Mouse (Mus musculus): ENCODE results near the gene Mrps5. TPM values are rescaled to one million over a fixed set of nuclear protein-coding genes. Genes with fewer than 3 reads are reported as not detected.

Mrps5 gene
- polyA plus RNA-seq, 1 experiment from 2014 or later, result 113 TPM

DNA sequence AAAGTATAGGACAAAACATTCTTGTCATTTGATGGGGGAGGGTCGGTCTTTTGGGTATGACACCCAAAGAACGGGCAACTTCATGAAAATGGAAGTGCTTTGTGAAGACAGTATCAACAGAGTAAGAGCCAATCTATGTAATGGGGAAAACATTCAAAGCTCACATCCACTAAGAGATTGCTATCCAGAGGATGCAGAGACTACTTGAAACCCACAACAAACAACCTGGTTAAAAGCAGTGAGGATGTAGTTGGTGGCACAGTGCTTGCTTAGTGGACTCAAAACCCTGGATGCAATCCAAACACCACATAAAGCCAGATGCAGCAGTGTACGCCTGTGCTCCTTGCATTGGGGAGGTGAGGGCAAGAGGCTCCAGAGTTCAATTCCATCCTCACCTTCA lies 32.3 kb downstream of the Mrps5 start:
- H3K4me2 ChIP-seq (replicated peaks), result no peak overlapping the region
- no peaks in the 10 kb centered on the region for H3K4me1 ChIP-seq
- H3K9ac ChIP-seq, result no peak overlapping the region
- H3K27me3 ChIP-seq, result 0 out of 2 replicates have a peak, but pooled peaks cover 3% of the 10 kb centered on the region
- 80% methylated on average over 3 of the region's 3 CpGs for WGBS
- no peak for ATAC-seq (ENCODE audit: insufficient number of reproducible peaks, low FRiP score, low TSS enrichment, low read depth)
- H3K9me3 ChIP-seq (replicated peaks), result no peaks in the 10 kb centered on the region
- no peaks in the 10 kb centered on the region for H3K36me3 ChIP-seq
- H3K4me3 ChIP-seq (replicated peaks), result no peak overlapping the region
- no peak overlapping the region for H3K27ac ChIP-seq (replicated peaks)

DNA sequence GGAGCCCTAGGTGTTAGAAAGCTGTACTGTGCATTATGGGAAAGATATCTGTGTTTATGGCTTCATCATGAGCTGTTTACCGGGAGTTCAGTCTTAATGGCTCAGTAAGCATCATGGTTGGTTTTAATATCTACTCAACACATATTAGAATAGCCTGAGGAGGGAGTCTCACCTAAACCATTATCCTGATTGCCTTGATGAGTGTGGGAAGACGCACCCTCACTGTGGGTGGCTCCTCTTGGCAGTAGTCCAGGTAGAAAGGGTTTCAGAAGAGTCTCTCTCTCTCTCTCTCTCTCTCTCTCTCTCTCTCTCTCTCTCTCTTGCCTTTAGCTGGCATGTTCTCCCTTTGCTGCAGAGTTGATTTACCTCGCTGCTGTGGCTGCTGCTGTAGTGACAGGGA lies 35.0 kb downstream of the Mrps5 start:
- Histone ChIP-seq H3K4me2 (replicated peaks) (no peak overlapping the region), H3K9me3 (replicated peaks) (no peaks in the 10 kb centered on the region), H3K9ac (no peak overlapping the region), H3K27me3 (0 out of 2 replicates have a peak, but pooled peaks cover 3% of the 10 kb centered on the region), H3K27ac (replicated peaks) (no peak overlapping the region), H3K4me1 (no peaks in the 10 kb centered on the region), H3K36me3 (no peaks in the 10 kb centered on the region), H3K4me3 (replicated peaks) (no peak overlapping the region)
- 38% methylated on average over 3 of the region's 3 CpGs for WGBS
- no peak for ATAC-seq (ENCODE audit: insufficient number of reproducible peaks, low FRiP score, low TSS enrichment, low read depth)

DNA sequence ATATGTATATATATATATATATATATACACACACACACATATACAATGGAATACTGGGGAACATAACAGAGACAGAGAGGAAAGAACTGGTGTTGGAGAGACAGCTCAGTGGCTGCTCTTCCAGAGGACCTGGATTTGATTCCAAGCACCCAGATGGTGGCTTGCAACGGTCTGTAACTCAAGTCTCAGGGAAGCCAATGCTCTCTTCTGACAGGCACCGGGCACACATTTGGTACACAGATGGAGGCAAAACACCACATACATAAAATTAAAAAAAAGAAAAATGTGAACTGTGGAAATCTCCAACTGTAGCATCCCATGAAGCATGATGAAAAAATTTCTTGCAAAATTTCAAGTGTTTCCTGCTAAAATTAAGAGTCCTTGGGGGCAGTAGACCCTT lies 37.8 kb downstream of the Mrps5 start:
- H3K27ac ChIP-seq (replicated peaks), result no peak overlapping the region
- no peak overlapping the region for H3K9ac ChIP-seq
- H3K4me2 ChIP-seq (replicated peaks), result no peak overlapping the region
- no peaks in the 10 kb centered on the region for H3K9me3 ChIP-seq (replicated peaks)
- ATAC-seq (ENCODE audit: insufficient number of reproducible peaks, low FRiP score, low TSS enrichment, low read depth), result no peak
- H3K36me3 ChIP-seq, result no peaks in the 10 kb centered on the region
- no peaks in the 10 kb centered on the region for H3K4me1 ChIP-seq
- 66% methylated on average over 2 of the region's 2 CpGs for WGBS
- no peak overlapping the region for H3K4me3 ChIP-seq (replicated peaks)
- H3K27me3 ChIP-seq, result 0 out of 2 replicates have a peak, but pooled peaks cover 3% of the 10 kb centered on the region

DNA sequence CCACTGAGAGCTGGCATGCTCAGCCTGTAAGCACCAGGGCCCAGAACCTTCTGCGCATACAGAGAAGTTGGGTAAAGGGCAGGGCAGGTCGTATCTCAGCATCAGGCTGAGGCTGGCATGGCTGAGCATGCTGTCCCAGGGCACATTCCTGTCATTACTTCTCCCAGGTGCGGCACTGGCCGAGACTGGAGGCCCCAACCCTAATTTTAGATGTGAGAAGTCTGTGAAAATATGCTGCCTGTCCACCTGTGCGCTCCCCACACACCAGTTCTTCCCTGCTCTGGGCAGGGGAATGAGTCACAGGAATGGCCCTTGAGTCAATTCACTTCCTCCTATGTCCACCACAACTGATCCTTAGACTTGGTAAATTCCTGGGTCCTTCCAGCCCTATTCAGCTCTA lies 38.6 kb downstream of the Mrps5 start:
- no peaks in the 10 kb centered on the region for H3K9me3 ChIP-seq (replicated peaks)
- H3K4me2 ChIP-seq (replicated peaks), result no peak overlapping the region
- no peak overlapping the region for H3K4me3 ChIP-seq (replicated peaks)
- H3K36me3 ChIP-seq, result no peaks in the 10 kb centered on the region
- ATAC-seq (ENCODE audit: insufficient number of reproducible peaks, low FRiP score, low TSS enrichment, low read depth), result no peak
- 0 out of 2 replicates have a peak, but pooled peaks cover 3% of the 10 kb centered on the region for H3K27me3 ChIP-seq
- no peak overlapping the region for H3K27ac ChIP-seq (replicated peaks)
- H3K9ac ChIP-seq, result no peak overlapping the region
- WGBS, result 65% methylated on average over 5 of the region's 5 CpGs
- H3K4me1 ChIP-seq, result no peaks in the 10 kb centered on the region

DNA sequence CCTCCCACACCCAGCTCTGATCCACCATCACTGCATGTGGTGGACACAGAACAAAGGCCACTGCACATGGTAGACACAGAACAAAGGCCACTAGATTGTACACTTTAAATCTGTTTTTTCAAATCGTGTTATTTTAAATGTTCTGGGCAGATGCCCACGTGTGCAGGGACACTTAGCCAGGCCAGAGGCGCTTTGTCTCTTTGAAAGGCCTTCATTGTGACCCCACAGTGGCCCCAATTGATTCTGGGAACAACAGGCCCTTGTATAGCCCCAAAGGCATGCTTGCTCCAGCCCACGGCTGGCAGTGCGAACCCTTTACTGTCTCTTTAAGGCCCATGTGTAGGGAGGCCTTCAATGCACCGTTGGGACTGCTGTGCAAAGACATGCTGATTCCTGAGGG lies 40.3 kb downstream of the Mrps5 start:
- Histone ChIP-seq H3K4me1 (no peaks in the 10 kb centered on the region), H3K9me3 (replicated peaks) (no peaks in the 10 kb centered on the region), H3K27ac (replicated peaks) (no peak overlapping the region), H3K9ac (no peak overlapping the region), H3K4me3 (replicated peaks) (no peak overlapping the region), H3K4me2 (replicated peaks) (no peak overlapping the region), H3K27me3 (0 out of 2 replicates have a peak, but pooled peaks cover 3% of the 10 kb centered on the region), H3K36me3 (no peaks in the 10 kb centered on the region)
- no peak for ATAC-seq (ENCODE audit: insufficient number of reproducible peaks, low FRiP score, low TSS enrichment, low read depth)
- 45% methylated on average over 6 of the region's 6 CpGs for WGBS

DNA sequence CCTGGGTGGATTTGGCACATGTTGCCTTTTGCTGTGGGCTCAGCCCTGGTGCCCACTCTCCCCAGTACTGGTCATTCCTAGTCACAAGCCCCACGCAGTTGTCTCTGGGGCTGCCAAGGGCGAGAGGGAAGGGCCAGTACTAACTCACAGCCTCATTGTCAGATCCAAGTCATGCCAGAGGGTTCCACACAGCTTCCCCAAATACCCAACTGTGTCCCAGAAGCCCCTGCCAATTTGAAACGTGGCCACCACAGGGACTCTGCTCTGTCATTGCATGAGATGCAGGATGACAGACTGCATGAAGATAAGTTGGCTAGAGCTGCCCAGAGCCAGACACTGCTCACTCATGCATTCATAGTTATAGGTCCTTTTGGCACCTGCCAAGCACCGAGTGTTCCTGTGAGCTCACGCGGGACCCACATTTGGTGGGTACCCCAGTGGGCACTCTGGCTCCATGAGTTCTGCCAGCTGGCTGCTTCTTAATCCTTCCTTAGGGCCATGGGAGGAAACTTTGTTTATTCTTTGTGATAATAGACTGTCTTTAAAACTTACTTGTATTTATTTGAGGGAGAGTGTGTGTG lies 41.1 kb downstream of the Mrps5 start:
- WGBS, result 74% methylated on average over 6 of the region's 6 CpGs
- Histone ChIP-seq H3K27ac (replicated peaks) (no peak overlapping the region), H3K36me3 (no peaks in the 10 kb centered on the region), H3K4me1 (no peaks in the 10 kb centered on the region), H3K9ac (no peak overlapping the region), H3K9me3 (replicated peaks) (no peaks in the 10 kb centered on the region), H3K27me3 (0 out of 2 replicates have a peak, but pooled peaks cover 3% of the 10 kb centered on the region), H3K4me3 (replicated peaks) (no peak overlapping the region), H3K4me2 (replicated peaks) (no peak overlapping the region)
- ATAC-seq (ENCODE audit: insufficient number of reproducible peaks, low FRiP score, low TSS enrichment, low read depth), result no peak

DNA sequence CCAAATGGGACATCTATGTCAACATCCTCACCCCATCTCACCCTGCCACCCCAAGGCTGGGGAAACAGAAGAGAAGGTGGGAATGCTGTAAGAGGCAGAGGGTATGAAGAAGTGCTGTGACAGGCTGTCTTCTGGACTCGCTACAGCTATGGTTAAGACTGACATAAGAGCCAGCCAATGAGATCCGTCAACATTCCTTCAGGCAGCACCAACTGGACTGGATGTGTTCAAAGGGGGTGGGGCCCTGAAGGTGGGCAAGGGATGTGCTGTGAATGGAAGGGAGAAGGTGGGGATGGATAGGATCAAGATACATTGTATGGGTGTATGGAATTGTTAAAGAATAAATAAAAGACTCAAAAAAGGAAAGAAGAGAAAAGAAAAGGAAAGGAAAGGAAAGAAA lies 45.6 kb downstream of the Mrps5 start:
- Histone ChIP-seq H3K27me3 (no peaks in the 10 kb centered on the region), H3K4me1 (no peaks in the 10 kb centered on the region), H3K36me3 (no peaks in the 10 kb centered on the region), H3K9ac (no peak overlapping the region), H3K4me2 (replicated peaks) (no peak overlapping the region), H3K9me3 (replicated peaks) (no peaks in the 10 kb centered on the region), H3K27ac (replicated peaks) (no peak overlapping the region), H3K4me3 (replicated peaks) (no peak overlapping the region)
- WGBS, result 52% methylated on average over 2 of the region's 2 CpGs
- no peak for ATAC-seq (ENCODE audit: insufficient number of reproducible peaks, low FRiP score, low TSS enrichment, low read depth)

DNA sequence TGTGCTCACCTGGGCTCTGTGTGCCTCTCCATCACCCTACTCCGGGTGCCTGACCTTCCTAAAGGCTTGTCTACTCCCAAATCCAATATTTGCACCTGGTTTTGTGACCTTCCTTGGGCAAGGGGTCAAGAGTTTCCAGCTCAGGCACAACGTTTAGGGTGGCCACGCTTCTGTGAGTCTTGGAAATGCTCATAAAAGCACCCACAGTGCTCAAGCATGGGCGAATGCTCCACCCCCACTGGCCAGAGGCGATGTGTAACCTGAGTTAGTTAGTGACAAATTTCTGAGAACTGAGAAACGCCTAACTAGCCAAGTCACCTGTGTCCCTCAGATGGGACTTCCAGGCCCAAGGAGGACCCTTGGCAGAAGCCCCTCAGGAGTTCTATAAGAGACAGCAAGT lies 48.6 kb downstream of the Mrps5 start:
- no peaks in the 10 kb centered on the region for H3K36me3 ChIP-seq
- no peak overlapping the region for H3K9ac ChIP-seq
- no peaks in the 10 kb centered on the region for H3K9me3 ChIP-seq (replicated peaks)
- no peak overlapping the region for H3K4me3 ChIP-seq (replicated peaks)
- no peak for ATAC-seq (ENCODE audit: insufficient number of reproducible peaks, low FRiP score, low TSS enrichment, low read depth)
- no peaks in the 10 kb centered on the region for H3K27me3 ChIP-seq
- H3K4me2 ChIP-seq (replicated peaks), result no peak overlapping the region
- H3K27ac ChIP-seq (replicated peaks), result no peak overlapping the region
- 61% methylated on average over 6 of the region's 6 CpGs for WGBS
- no peaks in the 10 kb centered on the region for H3K4me1 ChIP-seq

DNA sequence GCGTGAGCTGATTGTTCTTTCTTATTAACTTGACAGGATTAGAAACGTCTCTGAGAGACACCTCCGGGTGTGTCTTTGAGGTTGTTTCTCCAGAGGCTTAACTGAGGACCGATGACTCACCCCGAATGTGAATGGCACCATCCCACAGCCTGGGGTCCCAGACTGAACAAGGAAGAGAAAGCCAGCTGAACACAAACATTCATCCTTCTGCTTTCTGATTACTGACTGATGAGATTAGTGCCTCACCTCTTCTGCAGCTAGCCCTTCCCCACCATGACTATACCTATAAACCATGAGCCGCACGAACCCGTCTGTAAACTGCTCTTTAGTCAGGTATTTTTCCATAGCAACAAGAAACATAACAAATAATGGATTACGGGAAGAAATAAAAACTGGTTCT lies 52.0 kb downstream of the Mrps5 start:
- no peak for ATAC-seq (ENCODE audit: insufficient number of reproducible peaks, low FRiP score, low TSS enrichment, low read depth)
- no peak overlapping the region for H3K27ac ChIP-seq (replicated peaks)

DNA sequence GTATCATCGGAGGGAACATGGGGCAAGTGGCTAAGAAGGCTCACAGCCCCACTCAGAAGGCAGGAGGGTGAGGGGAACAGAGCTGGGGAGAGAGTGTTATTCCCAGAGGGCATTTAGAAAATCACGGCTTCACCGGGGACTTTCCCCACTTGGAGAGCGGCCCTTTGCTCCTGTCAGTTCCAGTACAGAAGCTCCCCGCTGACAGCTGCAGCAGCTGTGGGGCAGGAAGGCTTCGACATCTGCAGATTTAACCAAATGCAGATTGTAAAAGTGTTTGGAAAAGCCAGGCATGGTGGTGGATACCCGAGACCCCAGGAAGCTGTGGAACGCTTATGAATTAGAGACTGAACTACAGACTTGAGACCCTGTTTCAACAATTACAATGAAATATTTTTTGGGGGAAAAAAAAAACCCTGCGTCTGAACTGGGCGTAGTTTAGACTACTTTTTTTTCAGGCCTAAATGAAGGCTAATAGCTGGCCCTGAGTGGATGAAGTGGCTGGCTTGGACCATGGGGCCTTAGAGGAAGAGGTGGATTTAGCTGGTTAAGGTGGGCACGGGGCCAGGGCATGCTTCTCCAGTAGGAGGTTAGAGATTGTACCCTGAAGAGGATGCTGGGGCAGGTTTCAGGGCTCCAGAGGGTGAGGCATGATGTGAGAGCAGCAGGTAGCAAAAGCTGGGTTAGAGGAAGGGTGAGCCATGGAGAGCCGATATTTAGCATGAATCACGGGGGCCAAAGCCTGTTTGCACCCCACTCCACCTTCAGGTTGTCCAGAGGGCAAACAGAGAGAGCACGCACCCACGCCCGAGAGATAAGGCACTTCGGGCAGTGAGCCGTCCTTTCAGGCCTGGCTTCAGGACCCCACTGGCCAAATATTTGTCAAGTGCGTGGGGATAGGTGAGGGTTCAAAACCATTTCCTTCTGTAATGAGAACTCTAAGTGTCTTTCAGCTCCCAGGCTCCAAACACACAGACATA lies 57.0 kb downstream of the Mrps5 start:
- Histone ChIP-seq H3K4me3 (replicated peaks) (no peak overlapping the region), H3K36me3 (no peaks in the 10 kb centered on the region), H3K27ac (replicated peaks) (no peak overlapping the region), H3K9ac (no peak overlapping the region), H3K27me3 (no peaks in the 10 kb centered on the region), H3K9me3 (replicated peaks) (no peaks in the 10 kb centered on the region), H3K4me1 (peaks cover 18% of the 10 kb centered on the region), H3K4me2 (replicated peaks) (no peak overlapping the region)
- 42% methylated on average over 19 of the region's 19 CpGs for WGBS
- ATAC-seq (ENCODE audit: insufficient number of reproducible peaks, low FRiP score, low TSS enrichment, low read depth), result no peak

More for the DNA sequence above, 52.0 kb downstream of the Mrps5 start:
- H3K9ac ChIP-seq, result no peak overlapping the region
- H3K4me1 ChIP-seq, result peaks cover 8% of the 10 kb centered on the region
- H3K36me3 ChIP-seq, result no peaks in the 10 kb centered on the region
- H3K27me3 ChIP-seq, result no peaks in the 10 kb centered on the region
- WGBS, result 56% methylated on average over 9 of the region's 9 CpGs
- H3K9me3 ChIP-seq (replicated peaks), result no peaks in the 10 kb centered on the region
- H3K4me2 ChIP-seq (replicated peaks), result no peak overlapping the region
- no peak overlapping the region for H3K4me3 ChIP-seq (replicated peaks)

DNA sequence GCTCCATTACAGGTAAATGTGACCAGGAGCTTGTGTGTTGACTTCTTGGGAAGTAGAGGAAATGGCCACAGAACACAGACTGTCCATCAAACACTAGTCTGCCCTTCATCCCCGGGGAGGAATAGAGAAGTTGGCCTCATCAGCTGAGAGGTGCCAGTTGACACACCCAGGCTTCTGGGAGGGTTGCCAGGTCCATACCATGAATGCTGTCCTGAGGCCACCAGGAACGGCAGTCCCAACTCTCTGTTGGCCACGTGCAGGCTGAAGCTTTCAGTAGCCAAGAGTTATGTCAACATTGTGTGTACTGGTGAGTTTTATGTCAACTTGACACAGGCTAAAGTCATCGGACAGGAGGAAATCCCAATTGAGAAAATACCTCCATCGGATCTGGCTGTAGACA lies 59.9 kb downstream of the Mrps5 start:
- Histone ChIP-seq H3K9me3 (replicated peaks) (no peaks in the 10 kb centered on the region), H3K36me3 (no peaks in the 10 kb centered on the region), H3K4me3 (replicated peaks) (no peak overlapping the region), H3K4me1 (peaks cover 18% of the 10 kb centered on the region), H3K4me2 (replicated peaks) (no peak overlapping the region), H3K27me3 (peaks cover 8% of the 10 kb centered on the region; the same call in 1 of the 2 replicates), H3K27ac (replicated peaks) (no peak overlapping the region), H3K9ac (no peak overlapping the region)
- 67% methylated on average over 5 of the region's 5 CpGs for WGBS
- ATAC-seq (ENCODE audit: insufficient number of reproducible peaks, low FRiP score, low TSS enrichment, low read depth), result no peak
